22 mouse cellular contexts compared by ENCODE assay signal in genomic region chr12:81921785-81922184, GRCm38 (mm10).
"Had no signal": no experiment of that assay in that cellular context is flagged by ENCODE, and none has a peak within 500 bp of the region (broad histone marks: within the 10 kb centered on the region; RNA-seq: fewer than 3 reads in every experiment).

No protein-coding gene starts in this region.

- ATAC-seq: liver, postnatal 0 days; lung, postnatal 0 days; midbrain, embryonic 13.5 days; midbrain, embryonic 16.5 days had no signal

- H3K27me3 ChIP-seq: liver, embryonic 15.5 days; lung, embryonic 15.5 days; midbrain, embryonic 13.5 days; neural tube, embryonic 13.5 days; neural tube, embryonic 15.5 days had no signal

- H3K9ac ChIP-seq: liver, embryonic 15.5 days; liver, postnatal 0 days; lung, embryonic 15.5 days; midbrain, embryonic 13.5 days; neural tube, embryonic 13.5 days; neural tube, embryonic 15.5 days had no signal

- H3K9me3 ChIP-seq: liver, embryonic 15.5 days; lung, embryonic 15.5 days; midbrain, embryonic 10.5 days; midbrain, embryonic 13.5 days; neural tube, embryonic 13.5 days; neural tube, embryonic 15.5 days had no signal

- H3K4me3 ChIP-seq: liver, embryonic 15.5 days; lung, embryonic 15.5 days; midbrain, embryonic 10.5 days; midbrain, embryonic 13.5 days; myocyte; neural tube, embryonic 13.5 days; neural tube, embryonic 15.5 days had no signal

- H3K36me3 ChIP-seq: liver, embryonic 15.5 days had no signal

- H3K4me2 ChIP-seq: liver, embryonic 15.5 days; lung, embryonic 15.5 days; midbrain, embryonic 13.5 days; neural tube, embryonic 13.5 days; neural tube, embryonic 15.5 days had no signal

- H3K4me1 ChIP-seq: liver, embryonic 15.5 days; lung, embryonic 15.5 days; midbrain, embryonic 10.5 days; midbrain, embryonic 13.5 days; neural tube, embryonic 13.5 days; neural tube, embryonic 15.5 days had no signal

- H3K27ac ChIP-seq: liver, embryonic 15.5 days; lung, embryonic 15.5 days; macrophage; midbrain, embryonic 10.5 days; midbrain, embryonic 13.5 days; neural tube, embryonic 13.5 days; neural tube, embryonic 15.5 days had no signal

- DNase-seq: liver, postnatal 0 days; lung, adult 2 months; lung, postnatal 14 days; lung, postnatal 36 days; retina, postnatal 1 day; right cerebral cortex, adult 18-20 months; right cerebral cortex, postnatal 25 days; right cerebral cortex, postnatal 4 days; spleen, adult 18-20 months; thymus, adult 18-20 months; thymus, postnatal 14 days; thymus, postnatal 4 days had no signal
